Mouse (Mus musculus) cerebellum, adult 2 months (tissue): ENCODE data around the gene 4833423E24Rik.

Experiments
- CTCF ChIP-seq: fragments of 200-500 bp; IDR thresholded peaks from 2 replicates; pipeline ENCODE4 v1.5.1; 2011; ENCODE audit warnings: low read depth, mild to moderate bottlenecking, control low read depth, low read length, moderate library complexity, borderline replicate concordance; ENCODE audit not compliant: insufficient read depth
- POLR2A ChIP-seq: fragments of 200-500 bp; IDR thresholded peaks from 2 replicates; pipeline ENCODE4 v1.6.1; 2011; ENCODE audit warnings: low read length, control low read depth, borderline replicate concordance; ENCODE audit not compliant: insufficient read depth

- TF ChIP-seq CTCF (no peak), POLR2A (no peak)
Observed at GRCm38 (mm10) chr2:85532082-85532778, 13.4 kb upstream of the 4833423E24Rik start.
